Comparison of ENCODE assay signal across 8 mouse cellular contexts in the genomic region with DNA sequence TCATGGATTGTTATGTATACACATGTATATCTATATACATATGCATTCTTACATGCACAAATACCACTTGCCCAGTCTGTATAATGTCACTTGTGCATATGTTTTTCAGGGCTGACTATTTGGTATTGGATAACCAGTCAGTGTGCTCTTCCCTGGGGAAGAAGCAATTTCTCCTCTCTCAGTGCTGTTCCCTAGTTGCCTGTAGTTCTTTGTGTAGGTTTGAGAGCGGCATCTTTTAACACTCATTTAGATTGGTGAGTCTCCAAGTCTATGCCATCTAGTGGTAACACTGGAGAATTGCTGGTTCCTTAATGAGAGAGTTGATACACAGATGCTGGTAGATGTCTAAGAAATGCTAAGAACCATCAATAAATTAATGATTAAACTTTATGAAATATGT. TPM values are rescaled to one million over a fixed set of nuclear protein-coding genes. Genes with fewer than 3 reads are reported as not detected.
DNase-seq lines count a peak whose midpoint lies in the region; ATAC-seq and TF ChIP-seq lines count a peak whose summit lies in the region.

No protein-coding gene starts in this region.

- H3K27me3 ChIP-seq in embryonic facial prominence, embryonic 11.5 days (ENCODE audit: control insufficient read depth, insufficient read depth, low read length): no peaks in the 10 kb centered on the region
- H3K27me3 ChIP-seq in embryonic facial prominence, embryonic 10.5 days (replicated peaks; ENCODE audit: low read depth, poor library complexity, severe bottlenecking): peaks cover 12% of the 10 kb centered on the region; the same call in 1 of the 2 replicates
- H3K27me3 ChIP-seq in stomach, postnatal 0 days (ENCODE audit: control insufficient read depth, insufficient read depth, low read length): no peaks in the 10 kb centered on the region

- peak; percentile 39; the same call in 1 of the 2 replicates for ATAC-seq in embryonic facial prominence, embryonic 11.5 days (replicated peaks; ENCODE audit: insufficient number of reproducible peaks, low FRiP score, low TSS enrichment, low read depth)
- no peak for ATAC-seq in stomach, postnatal 0 days (ENCODE audit: low FRiP score, low TSS enrichment)

- no peak overlapping the region for H3K27ac ChIP-seq in embryonic facial prominence, embryonic 11.5 days (replicated peaks; ENCODE audit: low read depth, low read length)
- no peak overlapping the region for H3K27ac ChIP-seq in embryonic facial prominence, embryonic 10.5 days (replicated peaks)
- no peak overlapping the region for H3K27ac ChIP-seq in stomach, postnatal 0 days (replicated peaks)

- H3K4me2 ChIP-seq in embryonic facial prominence, embryonic 11.5 days (ENCODE audit: low read depth, low read length): no peak overlapping the region
- no peak overlapping the region for H3K4me2 ChIP-seq in stomach, postnatal 0 days (replicated peaks; ENCODE audit: low read depth)

- H3K9me3 ChIP-seq in embryonic facial prominence, embryonic 11.5 days (replicated peaks; ENCODE audit: control insufficient read depth, low read length): no peaks in the 10 kb centered on the region
- H3K9me3 ChIP-seq in embryonic facial prominence, embryonic 10.5 days: no peaks in the 10 kb centered on the region
- H3K9me3 ChIP-seq in stomach, postnatal 0 days (ENCODE audit: control insufficient read depth, low read length): no peaks in the 10 kb centered on the region

- no peaks in the 10 kb centered on the region for H3K36me3 ChIP-seq in embryonic facial prominence, embryonic 11.5 days (replicated peaks; ENCODE audit: control insufficient read depth, insufficient read depth, low read depth, low read length)
- H3K36me3 ChIP-seq in embryonic facial prominence, embryonic 10.5 days (replicated peaks): no peaks in the 10 kb centered on the region
- H3K36me3 ChIP-seq in stomach, postnatal 0 days (ENCODE audit: control insufficient read depth, insufficient read depth, low read length): no peaks in the 10 kb centered on the region

- H3K9ac ChIP-seq in embryonic facial prominence, embryonic 11.5 days (replicated peaks; ENCODE audit: low read length): no peak overlapping the region
- no peak overlapping the region for H3K9ac ChIP-seq in stomach, postnatal 0 days (ENCODE audit: low read length)

- 3% methylated on average over 1 of the region's 1 CpGs for WGBS in embryonic facial prominence, embryonic 11.5 days
- 2% methylated on average over 1 of the region's 1 CpGs for WGBS in embryonic facial prominence, embryonic 10.5 days
- 0% methylated on average over 1 of the region's 1 CpGs for WGBS in stomach, postnatal 0 days

- H3K4me3 ChIP-seq in embryonic facial prominence, embryonic 11.5 days (ENCODE audit: low read depth, low read length): no peak overlapping the region
- no peak overlapping the region for H3K4me3 ChIP-seq in embryonic facial prominence, embryonic 10.5 days
- no peak overlapping the region for H3K4me3 ChIP-seq in stomach, postnatal 0 days (ENCODE audit: low read depth, low read length)

- peak; percentile 78 for DNase-seq in embryonic facial prominence, embryonic 11.5 days (ENCODE audit: low spot score)
- DNase-seq in embryonic facial prominence, embryonic 10.5 days (ENCODE audit: low spot score): no peak
- peak; percentile 63 for DNase-seq in 3T3-L1 (ENCODE audit: low read depth, low spot score)
- DNase-seq in cerebellum, adult 9-10 months: peak; percentile 57
- peak; percentile 28 for DNase-seq in induced T-regulatory cell, adult 2 months (ENCODE audit: low read depth)
- no peak for DNase-seq in stomach, postnatal 0 days (ENCODE audit: low spot score)
- no peak for DNase-seq in frontal cortex, postnatal 10 days (ENCODE audit: low spot score in 2 of 2)
- DNase-seq in left cerebral cortex, adult 8-10 months (ENCODE audit: low spot score in 2 of 2): no peak

- TF ChIP-seq CTCF in stomach, postnatal 0 days (IDR thresholded peaks at IDR 0.05; ENCODE audit: low read depth): peak; percentile 85

- no peaks in the 10 kb centered on the region for H3K4me1 ChIP-seq in embryonic facial prominence, embryonic 11.5 days (ENCODE audit: control insufficient read depth, insufficient read depth, low read length)
- 0 out of 2 replicates have a peak, but pooled peaks cover 4% of the 10 kb centered on the region for H3K4me1 ChIP-seq in embryonic facial prominence, embryonic 10.5 days
- no peaks in the 10 kb centered on the region for H3K4me1 ChIP-seq in stomach, postnatal 0 days (replicated peaks; ENCODE audit: control insufficient read depth, insufficient read depth)

- TF ChIP-seq EP300 in stomach, postnatal 0 days (optimal IDR thresholded peaks at IDR 0.05): no peak

RNA-seq across cellular contexts. Expression of gene Fam135a, which starts 34.7 kb away (rescaled TPM):
- polyA plus RNA-seq in embryonic facial prominence, embryonic 11.5 days (2014; fragmentation: Nextera tagmentation; extraction: Ambion mirVana): 36.4 and 40.3 TPM in 2 replicates
- polyA plus RNA-seq in embryonic facial prominence, embryonic 10.5 days (2016; fragmentation: Nextera tagmentation; extraction: Ambion mirVana): 43.6 and 46.5 TPM in 2 replicates
- polyA plus RNA-seq in stomach, postnatal 0 days (2015; fragmentation: Nextera tagmentation; extraction: Ambion mirVana): 17.6 and 20.5 TPM in 2 replicates
- 10 to 100 TPM; 32.0 to 37.2 (median 32.5) TPM for total RNA-seq in left cerebral cortex, adult 8-10 months (2022)

RNA-seq across cellular contexts. Expression of gene Col9a1, which starts 42.6 kb away (rescaled TPM):
- polyA plus RNA-seq in embryonic facial prominence, embryonic 11.5 days (2014; fragmentation: Nextera tagmentation; extraction: Ambion mirVana): 43.8 and 53.2 TPM in 2 replicates
- polyA plus RNA-seq in embryonic facial prominence, embryonic 10.5 days (2016; fragmentation: Nextera tagmentation; extraction: Ambion mirVana): 107 and 109 TPM in 2 replicates
- 0.27 and 0.32 TPM in 2 replicates for polyA plus RNA-seq in stomach, postnatal 0 days (2015; fragmentation: Nextera tagmentation; extraction: Ambion mirVana)
- total RNA-seq in left cerebral cortex, adult 8-10 months (2022): under 1 TPM; 0.26 to 0.77 (median 0.65) TPM

Comparison
In these comparisons a context has a peak if more than half of its experiments do, and no peak if none do; other contexts are left out.
1. DNase-seq: peak in embryonic facial prominence, embryonic 11.5 days (single experiment), 3T3-L1 (single experiment), cerebellum, adult 9-10 months (single experiment) and induced T-regulatory cell, adult 2 months (single experiment); none in embryonic facial prominence, embryonic 10.5 days (single experiment), stomach, postnatal 0 days (single experiment), frontal cortex, postnatal 10 days (0 of 2) and left cerebral cortex, adult 8-10 months (0 of 2).
2. RNA of gene Col9a1, which starts 42.6 kb away (polyA plus RNA-seq): 107 to 109 TPM in embryonic facial prominence, embryonic 10.5 days and 43.8 to 53.2 TPM in embryonic facial prominence, embryonic 11.5 days; 0.27 to 0.32 TPM in stomach, postnatal 0 days; every median in the first group is over 10 times any median in the second.